Mouse (Mus musculus): ENCODE results near the gene Plppr4. TPM values are rescaled to one million over a fixed set of nuclear protein-coding genes. Genes with fewer than 3 reads are reported as not detected.

The Plppr4 gene
- polyA plus RNA-seq, 1 experiment from 2014 or later: 41.3 TPM

DNA sequence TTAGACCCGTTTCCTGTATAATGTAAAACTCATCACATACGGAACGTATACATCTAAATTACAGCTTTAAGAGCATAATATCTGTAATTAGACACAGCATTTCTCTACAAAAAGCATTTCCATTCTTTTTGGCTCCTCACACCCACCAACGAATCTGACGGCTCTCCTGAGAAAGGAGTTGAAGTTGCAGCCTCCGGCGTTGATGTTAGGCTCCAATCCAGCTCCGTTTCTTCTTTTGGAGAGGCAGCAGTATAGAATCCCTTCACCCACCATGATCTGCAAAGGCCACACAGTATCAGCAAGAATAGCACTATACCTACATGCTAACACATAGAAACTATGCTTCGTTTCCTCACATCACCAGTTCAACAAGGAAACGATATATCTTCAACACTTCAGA lies 29.2 kb downstream of the Plppr4 start:
- Histone ChIP-seq H3K9ac (ENCODE audit: low read depth, low read length) (no peak overlapping the region), H3K36me3 (ENCODE audit: control insufficient read depth, insufficient read depth, low read length) (0 out of 2 replicates have a peak, but pooled peaks cover 2% of the 10 kb centered on the region), H3K27me3 (replicated peaks; ENCODE audit: control insufficient read depth, insufficient read depth, low read length) (no peaks in the 10 kb centered on the region), H3K27ac (ENCODE audit: low read depth, low read length) (no peak overlapping the region), H3K4me3 (ENCODE audit: low read length) (no peak overlapping the region), H3K9me3 (ENCODE audit: control insufficient read depth, low read length) (no peaks in the 10 kb centered on the region), H3K4me1 (ENCODE audit: control insufficient read depth, insufficient read depth, low read depth, low read length) (no peaks in the 10 kb centered on the region), H3K4me2 (ENCODE audit: low read length) (no peak overlapping the region)
- ATAC-seq: no peak
- 89% methylated on average over 10 of the region's 10 CpGs for WGBS

DNA sequence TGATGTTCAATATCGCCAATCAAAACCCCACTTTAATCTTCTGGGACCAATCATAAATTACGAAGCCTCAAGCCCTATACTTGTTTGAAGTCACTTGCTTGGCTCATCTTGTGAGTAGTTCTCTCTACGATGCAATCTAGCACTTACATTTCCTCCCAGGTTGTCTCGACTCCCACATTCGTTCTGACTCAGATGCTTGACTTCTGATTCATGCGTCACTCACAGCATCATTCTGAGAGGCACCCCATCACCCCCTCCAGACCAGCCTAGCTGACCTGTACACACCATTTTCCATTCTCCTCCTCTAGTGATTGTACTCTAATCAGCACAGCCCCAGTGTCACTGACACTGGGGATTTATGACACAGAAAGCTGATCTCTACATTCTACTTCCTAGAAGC lies 31.2 kb downstream of the Plppr4 start:
- H3K27ac ChIP-seq (ENCODE audit: low read depth, low read length): no peak overlapping the region
- H3K36me3 ChIP-seq (ENCODE audit: control insufficient read depth, insufficient read depth, low read length): peaks cover 2% of the 10 kb centered on the region; the same call in 1 of the 2 replicates
- ATAC-seq: no peak
- no peaks in the 10 kb centered on the region for H3K4me1 ChIP-seq (ENCODE audit: control insufficient read depth, insufficient read depth, low read depth, low read length)
- no peaks in the 10 kb centered on the region for H3K27me3 ChIP-seq (replicated peaks; ENCODE audit: control insufficient read depth, insufficient read depth, low read length)
- no peaks in the 10 kb centered on the region for H3K9me3 ChIP-seq (ENCODE audit: control insufficient read depth, low read length)
- 80% methylated on average over 6 of the region's 6 CpGs for WGBS
- H3K4me2 ChIP-seq (ENCODE audit: low read length): no peak overlapping the region
- no peak overlapping the region for H3K9ac ChIP-seq (ENCODE audit: low read depth, low read length)
- H3K4me3 ChIP-seq (ENCODE audit: low read length): no peak overlapping the region

DNA sequence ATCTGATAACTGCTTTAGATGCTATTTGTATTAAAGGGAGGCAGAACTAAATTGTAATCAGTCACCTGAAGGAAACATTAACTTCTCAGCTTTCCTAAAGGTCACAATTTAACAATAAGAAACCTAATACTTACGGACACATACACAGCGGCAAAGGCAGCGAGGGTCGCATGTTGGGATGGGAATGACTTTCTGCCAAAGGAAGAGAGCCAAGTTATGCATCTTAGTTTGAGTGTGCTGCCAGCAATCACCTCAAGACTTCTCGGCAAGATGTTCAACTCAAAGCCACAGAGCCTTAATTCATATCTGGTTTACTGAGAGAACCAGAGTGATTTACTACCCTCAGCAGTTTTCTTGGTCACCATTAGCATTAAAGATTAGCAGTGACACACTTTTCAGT lies 34.1 kb downstream of the Plppr4 start:
- 86% methylated on average over 5 of the region's 5 CpGs for WGBS
- Histone ChIP-seq H3K27me3 (replicated peaks; ENCODE audit: control insufficient read depth, insufficient read depth, low read length) (no peaks in the 10 kb centered on the region), H3K4me2 (ENCODE audit: low read length) (no peak overlapping the region), H3K36me3 (ENCODE audit: control insufficient read depth, insufficient read depth, low read length) (peaks cover 16% of the 10 kb centered on the region), H3K4me1 (ENCODE audit: control insufficient read depth, insufficient read depth, low read depth, low read length) (no peaks in the 10 kb centered on the region), H3K4me3 (ENCODE audit: low read length) (no peak overlapping the region), H3K9me3 (ENCODE audit: control insufficient read depth, low read length) (0 out of 2 replicates have a peak, but pooled peaks cover 6% of the 10 kb centered on the region), H3K9ac (ENCODE audit: low read depth, low read length) (no peak overlapping the region), H3K27ac (ENCODE audit: low read depth, low read length) (no peak overlapping the region)
- ATAC-seq: no peak

DNA sequence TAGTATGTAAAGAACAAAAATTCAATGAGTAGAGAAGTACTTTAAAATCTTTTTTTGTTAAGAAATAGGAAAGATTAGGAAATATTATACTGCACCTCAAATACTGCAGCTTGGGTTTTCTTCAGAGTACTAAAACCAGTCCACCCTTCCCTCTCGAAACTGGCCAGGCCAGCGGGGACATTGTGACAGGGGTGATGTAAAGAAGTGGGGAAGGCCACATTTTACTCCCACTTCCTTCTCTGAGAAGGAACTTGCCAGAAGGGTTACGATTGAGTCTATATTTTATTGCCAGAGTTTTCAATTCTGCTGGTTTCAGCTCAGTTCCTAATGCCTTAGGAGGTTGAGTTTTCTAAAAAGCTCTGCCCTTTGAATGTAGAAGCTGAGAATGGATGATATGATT lies 41.0 kb downstream of the Plppr4 start:
- peaks cover 19% of the 10 kb centered on the region for H3K36me3 ChIP-seq (ENCODE audit: control insufficient read depth, insufficient read depth, low read length)
- H3K4me2 ChIP-seq (ENCODE audit: low read length): no peak overlapping the region
- H3K9ac ChIP-seq (ENCODE audit: low read depth, low read length): no peak overlapping the region
- no peak overlapping the region for H3K27ac ChIP-seq (ENCODE audit: low read depth, low read length)
- H3K4me3 ChIP-seq (ENCODE audit: low read length): no peak overlapping the region
- 89% methylated on average over 3 of the region's 3 CpGs for WGBS
- 0 out of 2 replicates have a peak, but pooled peaks cover 6% of the 10 kb centered on the region for H3K9me3 ChIP-seq (ENCODE audit: control insufficient read depth, low read length)
- ATAC-seq: no peak
- H3K4me1 ChIP-seq (ENCODE audit: control insufficient read depth, insufficient read depth, low read depth, low read length): no peaks in the 10 kb centered on the region
- H3K27me3 ChIP-seq (replicated peaks; ENCODE audit: control insufficient read depth, insufficient read depth, low read length): no peaks in the 10 kb centered on the region

DNA sequence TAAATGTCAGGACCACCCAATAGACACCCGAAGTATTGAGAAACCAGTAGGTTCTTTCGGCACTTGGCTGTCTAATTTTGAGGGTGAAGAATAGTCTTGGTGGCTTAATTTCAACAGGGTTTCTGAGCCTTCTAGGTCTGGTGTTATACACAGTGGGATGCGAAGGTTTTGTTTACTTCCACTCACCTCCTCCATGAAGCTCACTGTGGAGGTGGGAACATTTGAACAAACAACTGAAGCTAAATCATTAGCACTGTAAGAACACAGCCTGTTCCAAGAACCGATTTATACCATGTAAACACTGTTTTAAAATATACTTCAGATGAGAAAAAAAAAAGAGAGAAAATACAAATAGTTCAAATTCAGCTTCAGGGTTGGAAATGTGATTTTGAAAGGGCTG lies 47.3 kb downstream of the Plppr4 start:
- no peak for ATAC-seq

DNA sequence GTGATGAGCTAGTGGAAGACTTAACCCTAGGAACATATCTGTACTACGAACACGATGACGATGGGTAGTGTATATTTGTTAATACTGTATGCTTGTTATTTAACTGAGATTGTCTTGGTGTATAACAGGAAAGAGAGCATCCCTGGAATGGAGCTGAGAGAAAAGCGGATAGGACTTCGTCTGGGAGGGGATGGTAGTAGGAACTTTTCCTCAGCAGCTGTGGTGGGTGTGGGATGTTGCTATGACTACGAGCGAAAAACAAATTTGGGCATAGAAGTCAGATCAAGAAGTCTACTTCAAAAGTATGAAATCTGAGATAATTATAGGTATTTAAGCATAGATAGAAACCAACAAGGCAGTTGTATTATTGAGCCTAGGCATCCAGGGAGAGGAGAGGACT lies 48.6 kb downstream of the Plppr4 start:
- no peaks in the 10 kb centered on the region for H3K36me3 ChIP-seq (ENCODE audit: control insufficient read depth, insufficient read depth, low read length)
- no peak overlapping the region for H3K4me3 ChIP-seq (ENCODE audit: low read length)
- no peaks in the 10 kb centered on the region for H3K27me3 ChIP-seq (replicated peaks; ENCODE audit: control insufficient read depth, insufficient read depth, low read length)
- H3K9me3 ChIP-seq (ENCODE audit: control insufficient read depth, low read length): no peaks in the 10 kb centered on the region
- H3K4me1 ChIP-seq (ENCODE audit: control insufficient read depth, insufficient read depth, low read depth, low read length): no peaks in the 10 kb centered on the region
- no peak overlapping the region for H3K9ac ChIP-seq (ENCODE audit: low read depth, low read length)
- H3K4me2 ChIP-seq (ENCODE audit: low read length): no peak overlapping the region
- ATAC-seq: no peak
- no peak overlapping the region for H3K27ac ChIP-seq (ENCODE audit: low read depth, low read length)
- 94% methylated on average over 7 of the region's 7 CpGs for WGBS

More for the DNA sequence above, 47.3 kb downstream of the Plppr4 start:
- H3K36me3 ChIP-seq (ENCODE audit: control insufficient read depth, insufficient read depth, low read length): no peaks in the 10 kb centered on the region
- WGBS: 90% methylated on average over 4 of the region's 4 CpGs
- no peaks in the 10 kb centered on the region for H3K9me3 ChIP-seq (ENCODE audit: control insufficient read depth, low read length)
- H3K9ac ChIP-seq (ENCODE audit: low read depth, low read length): no peak overlapping the region
- H3K4me3 ChIP-seq (ENCODE audit: low read length): no peak overlapping the region
- no peaks in the 10 kb centered on the region for H3K4me1 ChIP-seq (ENCODE audit: control insufficient read depth, insufficient read depth, low read depth, low read length)
- no peak overlapping the region for H3K27ac ChIP-seq (ENCODE audit: low read depth, low read length)
- H3K27me3 ChIP-seq (replicated peaks; ENCODE audit: control insufficient read depth, insufficient read depth, low read length): no peaks in the 10 kb centered on the region
- no peak overlapping the region for H3K4me2 ChIP-seq (ENCODE audit: low read length)

DNA sequence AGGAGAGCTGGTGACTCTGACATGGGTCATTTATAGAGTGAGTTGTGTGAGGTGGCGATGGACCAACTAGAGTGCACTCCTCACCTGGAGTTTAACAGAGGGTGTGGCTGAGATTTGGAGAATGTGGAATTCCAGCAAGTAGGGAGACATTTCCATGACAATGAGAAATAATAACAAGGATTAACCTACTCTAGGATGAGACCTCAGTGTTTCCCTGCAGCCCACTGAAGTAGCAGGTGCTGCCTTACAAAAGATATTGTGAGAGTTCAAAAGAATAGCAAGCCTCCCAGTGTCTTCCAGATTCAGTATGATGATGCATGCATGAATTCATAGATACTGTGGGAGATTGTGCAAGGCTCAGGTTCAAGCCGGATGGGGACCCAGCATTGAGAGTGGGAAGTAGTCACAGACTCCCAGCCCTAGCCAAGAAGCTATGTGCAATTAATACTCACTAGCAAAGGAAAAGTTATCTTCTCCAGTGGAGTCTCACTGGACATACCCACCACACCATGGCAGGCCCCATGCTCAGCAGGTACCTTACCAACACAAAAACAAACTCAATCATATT lies 49.8 kb downstream of the Plppr4 start:
- Histone ChIP-seq H3K9me3 (ENCODE audit: control insufficient read depth, low read length) (no peaks in the 10 kb centered on the region), H3K4me3 (ENCODE audit: low read length) (no peak overlapping the region), H3K4me1 (ENCODE audit: control insufficient read depth, insufficient read depth, low read depth, low read length) (no peaks in the 10 kb centered on the region), H3K27me3 (replicated peaks; ENCODE audit: control insufficient read depth, insufficient read depth, low read length) (no peaks in the 10 kb centered on the region), H3K9ac (ENCODE audit: low read depth, low read length) (no peak overlapping the region), H3K4me2 (ENCODE audit: low read length) (no peak overlapping the region), H3K27ac (ENCODE audit: low read depth, low read length) (no peak overlapping the region), H3K36me3 (ENCODE audit: control insufficient read depth, insufficient read depth, low read length) (no peaks in the 10 kb centered on the region)
- ATAC-seq: no peak
- WGBS: 99% methylated on average over 2 of the region's 2 CpGs

DNA sequence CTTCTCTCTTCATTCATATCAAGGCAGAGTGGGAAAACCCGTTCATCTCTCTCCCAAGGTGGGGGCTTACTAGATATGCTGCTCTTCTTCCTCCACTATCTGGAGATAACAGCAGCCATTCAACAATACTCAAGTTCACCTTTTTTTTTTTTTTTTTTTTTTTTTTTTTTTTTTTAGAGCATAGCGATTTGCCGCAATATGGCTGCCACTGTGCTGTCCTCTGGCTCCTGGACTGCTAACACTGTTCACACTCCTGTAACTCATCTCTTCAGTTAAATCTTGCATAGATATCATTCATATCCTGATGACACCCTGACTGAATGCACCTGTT lies 51.1 kb downstream of the Plppr4 start:
- no peak for ATAC-seq
- Histone ChIP-seq H3K4me1 (ENCODE audit: control insufficient read depth, insufficient read depth, low read depth, low read length) (no peaks in the 10 kb centered on the region), H3K4me3 (ENCODE audit: low read length) (no peak overlapping the region), H3K27me3 (replicated peaks; ENCODE audit: control insufficient read depth, insufficient read depth, low read length) (no peaks in the 10 kb centered on the region), H3K27ac (ENCODE audit: low read depth, low read length) (no peak overlapping the region), H3K36me3 (ENCODE audit: control insufficient read depth, insufficient read depth, low read length) (no peaks in the 10 kb centered on the region), H3K9ac (ENCODE audit: low read depth, low read length) (no peak overlapping the region), H3K4me2 (ENCODE audit: low read length) (no peak overlapping the region), H3K9me3 (ENCODE audit: control insufficient read depth, low read length) (no peaks in the 10 kb centered on the region)
- WGBS: 98% methylated on average over 3 of the region's 3 CpGs

DNA sequence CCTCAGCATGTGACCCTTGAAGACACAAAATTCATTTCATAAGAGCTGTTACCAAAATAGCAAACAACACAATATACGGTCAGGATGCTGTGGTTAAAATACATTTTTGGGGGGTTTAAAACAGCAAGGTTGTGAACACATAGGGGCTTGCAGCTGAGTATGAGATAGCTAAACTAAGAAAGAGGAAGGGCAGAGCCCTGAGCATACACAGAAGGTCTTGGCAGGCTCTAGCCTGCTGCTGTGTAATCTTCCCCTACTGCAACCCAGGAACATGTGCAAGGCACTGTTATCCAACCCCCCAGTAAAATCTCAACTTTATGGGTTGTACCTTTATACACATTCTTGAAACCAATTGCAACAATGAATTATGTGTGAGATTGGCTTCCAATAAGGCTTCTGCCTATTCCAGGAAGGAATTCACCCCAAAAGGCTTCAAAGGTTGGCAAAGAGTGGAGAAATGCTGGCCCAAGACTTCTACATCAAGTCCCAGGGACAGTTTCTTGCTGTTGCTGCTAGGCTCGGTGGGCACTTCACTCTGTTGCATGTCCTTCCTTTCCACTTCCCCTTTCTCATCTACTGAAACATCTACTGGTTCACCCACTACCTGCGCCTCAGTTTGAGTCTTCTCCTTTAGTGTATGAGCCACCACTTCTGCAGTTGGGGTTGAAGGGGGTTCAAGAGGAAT lies 51.6 kb downstream of the Plppr4 start:
- H3K9ac ChIP-seq (ENCODE audit: low read depth, low read length): no peak overlapping the region
- no peak overlapping the region for H3K4me2 ChIP-seq (ENCODE audit: low read length)
- no peaks in the 10 kb centered on the region for H3K27me3 ChIP-seq (replicated peaks; ENCODE audit: control insufficient read depth, insufficient read depth, low read length)
- no peak overlapping the region for H3K4me3 ChIP-seq (ENCODE audit: low read length)
- no peak overlapping the region for H3K27ac ChIP-seq (ENCODE audit: low read depth, low read length)
- no peaks in the 10 kb centered on the region for H3K9me3 ChIP-seq (ENCODE audit: control insufficient read depth, low read length)
- no peaks in the 10 kb centered on the region for H3K4me1 ChIP-seq (ENCODE audit: control insufficient read depth, insufficient read depth, low read depth, low read length)
- 84% methylated on average over 3 of the region's 3 CpGs for WGBS
- H3K36me3 ChIP-seq (ENCODE audit: control insufficient read depth, insufficient read depth, low read length): no peaks in the 10 kb centered on the region
- ATAC-seq: no peak
